Mouse (Mus musculus) regulatory T cell (primary cell): ENCODE results near the gene Angptl2.

Source experiments
- in situ Hi-C: fragments of 300-600 bp; cut with MboI, MseI; formaldehyde crosslinking; loops from one replicate; pipeline ENCODE4 v1.15.1; 2025; ENCODE audit warnings: high pct_unique_total_duplicates

Gene Angptl2

GRCm38 (mm10) chr2:33269132-33269493 lies 53.2 kb downstream of the Angptl2 start:
- in situ Hi-C loops, result no loop called here

GRCm38 (mm10) chr2:33270569-33270968 lies 54.7 kb downstream of the Angptl2 start:
- in situ Hi-C loops, result no loop called here

GRCm38 (mm10) chr2:33271511-33271910 lies 55.6 kb downstream of the Angptl2 start:
- in situ Hi-C loops, result no loop called here

GRCm38 (mm10) chr2:33272665-33273439 lies 57.0 kb downstream of the Angptl2 start:
- in situ Hi-C loops, result no loop called here

GRCm38 (mm10) chr2:33274719-33275490 lies 59.0 kb downstream of the Angptl2 start:
- in situ Hi-C loops, result no loop called here

- in situ Hi-C loops, result no loop called here
These were observed 63.9 kb downstream of the Angptl2 start for GRCm38 (mm10) chr2:33279758-33280157.

- in situ Hi-C loops, result no loop called here
These were observed 64.7 kb downstream of the Angptl2 start for GRCm38 (mm10) chr2:33280525-33280924.

- in situ Hi-C loops, result no loop called here
These were observed 65.9 kb downstream of the Angptl2 start for GRCm38 (mm10) chr2:33281807-33282206.

- in situ Hi-C loops, result no loop called here
These were observed 67.0 kb downstream of the Angptl2 start for GRCm38 (mm10) chr2:33282877-33283276.

- in situ Hi-C loops, result no loop called here
These were observed 67.8 kb downstream of the Angptl2 start for GRCm38 (mm10) chr2:33283674-33284073.

- in situ Hi-C loops, result no loop called here
These were observed 73.0 kb downstream of the Angptl2 start for GRCm38 (mm10) chr2:33288837-33289236.

- in situ Hi-C loops, result no loop called here
These were observed 74.6 kb downstream of the Angptl2 start for GRCm38 (mm10) chr2:33290491-33290890.

- in situ Hi-C loops, result no loop called here
These were observed 76.2 kb downstream of the Angptl2 start for GRCm38 (mm10) chr2:33292057-33292456.

GRCm38 (mm10) chr2:33295115-33295514 lies 79.2 kb downstream of the Angptl2 start:
- in situ Hi-C loops, result no loop called here
